Mouse (Mus musculus) cortical plate, adult 2 months (tissue): ENCODE measurements at regions not wholly inside any gene's neighbourhood (a gene's known extent, or its start where the extent isn't known, plus 50 kb on each side); places are given as distances from the start of the nearest gene placed in this dataset.

Source experiments
- CTCF ChIP-seq: fragments of 200-500 bp; IDR thresholded peaks from 2 replicates; pipeline ENCODE4 v1.5.1; 2011; ENCODE audit warnings: mild to moderate bottlenecking, control low read depth, low read length; ENCODE audit not compliant: insufficient read depth; ENCODE audit errors: extremely low read depth
- POLR2A ChIP-seq: fragments of 200-500 bp; IDR thresholded peaks from 2 replicates; pipeline ENCODE4 v1.6.1; 2011; ENCODE audit warnings: mild to moderate bottlenecking, low read length, control low read depth; ENCODE audit not compliant: insufficient read depth; ENCODE audit errors: extremely low read depth

- TF ChIP-seq CTCF (no peak), POLR2A (no peak)
Measured at GRCm38 (mm10) chr3:144257196-144257595, 52.2 kb upstream of the Lmo4 start.
